Mouse (Mus musculus) erythroblast, embryonic 14.5 days (primary cell): ENCODE results near the gene Kcng3.

Source experiments
- GATA1 ChIP-seq: IDR thresholded peaks from 2 replicates; pipeline ENCODE4 v1.6.1; 2012; ENCODE audit warnings: low read length, inconsistent platforms, mixed read lengths
- TAL1 ChIP-seq: IDR thresholded peaks from 3 replicates; pipeline ENCODE4 v1.6.1; 2012; ENCODE audit warnings: low read length, inconsistent platforms, mixed read lengths

DNA sequence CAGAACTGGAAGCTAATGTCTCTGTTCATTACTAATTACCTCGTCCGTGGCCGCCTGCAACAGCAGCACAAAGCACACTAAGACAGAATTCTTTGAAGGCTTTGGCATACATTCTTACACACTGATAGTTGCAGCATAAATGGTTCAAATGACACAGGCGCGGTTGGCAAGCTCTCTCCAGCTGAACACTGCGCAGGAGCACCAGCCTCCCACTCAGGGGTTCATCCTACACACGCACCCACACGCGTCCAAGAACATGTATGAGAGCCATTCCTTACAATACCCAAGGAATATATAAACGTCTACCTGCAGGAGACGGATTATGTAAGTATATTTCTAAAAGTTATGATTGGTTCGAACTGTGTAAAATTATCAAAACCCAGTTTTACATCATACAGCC is 30.7 kb downstream of the Kcng3 start:
- TF ChIP-seq GATA1 (no peak), TAL1 (no peak)
